Mouse (Mus musculus): Measurements from ENCODE around the gene Cdk2ap2.

- no peak for TF ChIP-seq POLR2A (IDR thresholded peaks at IDR 0.05; ENCODE audit: extremely low read depth, insufficient read depth, low read length)
- no peak for TF ChIP-seq CTCF (IDR thresholded peaks at IDR 0.05; ENCODE audit: low read depth, low read length)
Measured at GRCm38 (mm10) chr19:4103792-4104191, 6.8 kb downstream of the Cdk2ap2 start.
